Mouse (Mus musculus) limb, embryonic 11.5 days (tissue): ENCODE measurements around the gene Ccdc91. TPM values are rescaled to one million over a fixed set of nuclear protein-coding genes. Genes with fewer than 3 reads are reported as not detected.

ENCODE experiments used
- ATAC-seq: fragments of 200-750 bp; cut with Nextera tagmentation; 2 replicates; pipeline ENCODE4 v1.8.0; 2017; ENCODE audit warnings: low read depth; ENCODE audit not compliant: insufficient number of reproducible peaks, low FRiP score, low TSS enrichment
- DNase-seq: peaks from one replicate; pipeline ENCODE4 v3.0.0-alpha.2; 2015; ENCODE audit warnings: low spot score
- H3K27ac ChIP-seq: fragments of 300-500 bp; sonication (generic); replicated peaks from 2 replicates; pipeline ENCODE4 v1.5.1; 2014; ENCODE audit warnings: low read depth, mild to moderate bottlenecking, low read length
- H3K27me3 ChIP-seq: fragments of 300-500 bp; sonication (generic); 2 replicates; pipeline ENCODE4 v1.6.1; 2014; ENCODE audit warnings: mild to moderate bottlenecking, low read length, mixed read lengths; ENCODE audit not compliant: control insufficient read depth, insufficient read depth
- H3K36me3 ChIP-seq: fragments of 300-500 bp; sonication (generic); 2 replicates; pipeline ENCODE4 v1.6.1; 2014; ENCODE audit warnings: mild to moderate bottlenecking, low read length, moderate library complexity, mixed read lengths; ENCODE audit not compliant: control insufficient read depth, insufficient read depth
- H3K4me1 ChIP-seq: fragments of 300-500 bp; sonication (generic); 2 replicates; pipeline ENCODE4 v1.6.1; 2014; ENCODE audit warnings: low read length, mixed read lengths; ENCODE audit not compliant: control insufficient read depth, insufficient read depth
- H3K4me2 ChIP-seq: fragments of 300-500 bp; sonication (generic); 2 replicates; pipeline ENCODE4 v1.6.1; 2014; ENCODE audit warnings: low read depth, mild to moderate bottlenecking, moderate library complexity; ENCODE audit not compliant: severe bottlenecking
- H3K4me3 ChIP-seq: fragments of 300-500 bp; sonication (generic); 2 replicates; pipeline ENCODE4 v1.5.1; 2014; ENCODE audit warnings: low read depth, low read length
- H3K9ac ChIP-seq: fragments of 300-500 bp; sonication (generic); 2 replicates; pipeline ENCODE4 v1.6.1; 2014; ENCODE audit warnings: mild to moderate bottlenecking, low read length
- H3K9me3 ChIP-seq: fragments of 300-500 bp; sonication (generic); 2 replicates; pipeline ENCODE4 v1.6.1; 2016; ENCODE audit warnings: low read length; ENCODE audit not compliant: control insufficient read depth
- WGBS: fragments of 180-500 bp; shearing (Covaris S2); extraction: QIAGEN DNeasy Blood & Tissue Kit; methylation state at CpG from one replicate; pipeline ENCODE4 v1.1.7; 2014; 5-methylcytosine and 5-hydroxymethylcytosine counted together
- polyA plus RNA-seq: library from polyadenylated mRNA; unstranded; fragments of >200 nt; fragmentation: Nextera tagmentation; extraction: Ambion mirVana; gene quantifications from 2 replicates; pipeline ENCODE4 v1.2.1, GENCODE M21; 2014

The Ccdc91 gene
- polyA plus RNA-seq, 1 experiment from 2014 or later: 26.9 TPM

GRCm38 (mm10) chr6:147501439-147501838 lies 25.8 kb downstream of the Ccdc91 start:
- no peaks in the 10 kb centered on the region for H3K36me3 ChIP-seq
- no peak overlapping the region for H3K27ac ChIP-seq
- no peak for DNase-seq
- no peak overlapping the region for H3K9ac ChIP-seq
- ATAC-seq: no peak
- no peak overlapping the region for H3K4me3 ChIP-seq
- no peaks in the 10 kb centered on the region for H3K27me3 ChIP-seq
- no peaks in the 10 kb centered on the region for H3K9me3 ChIP-seq
- H3K4me1 ChIP-seq: no peaks in the 10 kb centered on the region
- no peak overlapping the region for H3K4me2 ChIP-seq
- 93% methylated on average over 3 of the region's 3 CpGs for WGBS

- no peaks in the 10 kb centered on the region for H3K27me3 ChIP-seq
- no peaks in the 10 kb centered on the region for H3K36me3 ChIP-seq
- no peaks in the 10 kb centered on the region for H3K9me3 ChIP-seq
- H3K4me3 ChIP-seq: no peak overlapping the region
- H3K9ac ChIP-seq: no peak overlapping the region
- ATAC-seq (no peak), DNase-seq (no peak)
- H3K27ac ChIP-seq: no peak overlapping the region
- 80% methylated on average over 9 of the region's 9 CpGs for WGBS
- H3K4me1 ChIP-seq: no peaks in the 10 kb centered on the region
- H3K4me2 ChIP-seq: no peak overlapping the region
Observed at GRCm38 (mm10) chr6:147506074-147506473, 30.4 kb downstream of the Ccdc91 start.

GRCm38 (mm10) chr6:147506496-147506895 lies 30.9 kb downstream of the Ccdc91 start:
- Histone ChIP-seq H3K9ac (no peak overlapping the region), H3K9me3 (no peaks in the 10 kb centered on the region), H3K36me3 (no peaks in the 10 kb centered on the region), H3K4me1 (no peaks in the 10 kb centered on the region), H3K27ac (no peak overlapping the region), H3K27me3 (no peaks in the 10 kb centered on the region), H3K4me2 (no peak overlapping the region), H3K4me3 (no peak overlapping the region)
- WGBS: 90% methylated on average over 10 of the region's 10 CpGs
- no peak for DNase-seq
- ATAC-seq: no peak

- ATAC-seq (no peak), DNase-seq (no peak)
- H3K4me2 ChIP-seq: no peak overlapping the region
- no peak overlapping the region for H3K9ac ChIP-seq
- H3K27me3 ChIP-seq: no peaks in the 10 kb centered on the region
- no peaks in the 10 kb centered on the region for H3K36me3 ChIP-seq
- no peaks in the 10 kb centered on the region for H3K9me3 ChIP-seq
- H3K4me3 ChIP-seq: no peak overlapping the region
- no peaks in the 10 kb centered on the region for H3K4me1 ChIP-seq
- 89% methylated on average over 6 of the region's 6 CpGs for WGBS
- no peak overlapping the region for H3K27ac ChIP-seq
Observed at GRCm38 (mm10) chr6:147507186-147507585, 31.6 kb downstream of the Ccdc91 start.

- Histone ChIP-seq H3K4me1 (no peaks in the 10 kb centered on the region), H3K27ac (no peak overlapping the region), H3K4me2 (no peak overlapping the region), H3K27me3 (no peaks in the 10 kb centered on the region), H3K36me3 (no peaks in the 10 kb centered on the region), H3K9me3 (no peaks in the 10 kb centered on the region), H3K4me3 (no peak overlapping the region), H3K9ac (no peak overlapping the region)
- ATAC-seq: no peak
- 93% methylated on average over 2 of the region's 2 CpGs for WGBS
- DNase-seq: no peak
Observed at GRCm38 (mm10) chr6:147510516-147510915, 34.9 kb downstream of the Ccdc91 start.

- Histone ChIP-seq H3K4me2 (no peak overlapping the region), H3K4me3 (no peak overlapping the region), H3K36me3 (no peaks in the 10 kb centered on the region), H3K9ac (no peak overlapping the region), H3K9me3 (no peaks in the 10 kb centered on the region), H3K27ac (no peak overlapping the region), H3K4me1 (no peaks in the 10 kb centered on the region), H3K27me3 (no peaks in the 10 kb centered on the region)
- ATAC-seq (no peak), DNase-seq (no peak)
- WGBS: 89% methylated on average over 8 of the region's 8 CpGs
Observed at GRCm38 (mm10) chr6:147517909-147518308, 42.3 kb downstream of the Ccdc91 start.

GRCm38 (mm10) chr6:147525236-147525635 lies 49.6 kb downstream of the Ccdc91 start:
- no peaks in the 10 kb centered on the region for H3K36me3 ChIP-seq
- H3K4me2 ChIP-seq: no peak overlapping the region
- no peak for ATAC-seq
- no peak overlapping the region for H3K9ac ChIP-seq
- no peaks in the 10 kb centered on the region for H3K9me3 ChIP-seq
- DNase-seq: no peak
- no peaks in the 10 kb centered on the region for H3K27me3 ChIP-seq
- no peak overlapping the region for H3K4me3 ChIP-seq
- H3K27ac ChIP-seq: no peak overlapping the region
- no peaks in the 10 kb centered on the region for H3K4me1 ChIP-seq

- Histone ChIP-seq H3K27me3 (no peaks in the 10 kb centered on the region), H3K27ac (no peak overlapping the region), H3K4me2 (no peak overlapping the region), H3K9ac (no peak overlapping the region), H3K4me1 (no peaks in the 10 kb centered on the region), H3K9me3 (no peaks in the 10 kb centered on the region), H3K36me3 (no peaks in the 10 kb centered on the region), H3K4me3 (no peak overlapping the region)
- DNase-seq: no peak
- no peak for ATAC-seq
- 95% methylated on average over 5 of the region's 5 CpGs for WGBS
Observed at GRCm38 (mm10) chr6:147534971-147535370, 59.3 kb downstream of the Ccdc91 start.

- 92% methylated on average over 5 of the region's 5 CpGs for WGBS
- no peak for ATAC-seq
- no peaks in the 10 kb centered on the region for H3K9me3 ChIP-seq
Observed at GRCm38 (mm10) chr6:147538236-147538635, 62.6 kb downstream of the Ccdc91 start.

More at GRCm38 (mm10) chr6:147538236-147538635, 62.6 kb downstream of the Ccdc91 start:
- no peak overlapping the region for H3K27ac ChIP-seq
- H3K36me3 ChIP-seq: no peaks in the 10 kb centered on the region
- H3K9ac ChIP-seq: no peak overlapping the region
- H3K4me2 ChIP-seq: no peak overlapping the region
- H3K27me3 ChIP-seq: no peaks in the 10 kb centered on the region
- no peaks in the 10 kb centered on the region for H3K4me1 ChIP-seq
- DNase-seq: no peak
- H3K4me3 ChIP-seq: no peak overlapping the region
